Mouse (Mus musculus) ES-CJ7 (cell line): Measurements from ENCODE around the gene Cdiptos.

Experiments used
- DNase-seq: peaks from one replicate; pipeline ENCODE4 v3.0.0; 2011; ENCODE audit warnings: low read depth, low spot score

Cdiptos gene

GRCm38 (mm10) chr7:126976878-126977459, 1.1 kb upstream of the Cdiptos start:
- peak; percentile 36 for DNase-seq

DNA sequence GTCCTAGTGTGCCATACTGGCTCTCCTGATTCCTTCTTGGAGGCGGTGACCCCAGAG, 177 bp downstream of the Cdiptos start, which contains the start of gene Cdipt:
Cdipt (plus strand) TSS at position 22 of the 57 bp plus-strand sequence.
- DNase-seq, result no peak

- DNase-seq, result no peak
Observed at GRCm38 (mm10) chr7:126975493-126975892, 405 bp downstream of the Cdiptos start.

- DNase-seq, result no peak
Observed at GRCm38 (mm10) chr7:126967361-126967760, 8.5 kb downstream of the Cdiptos start.

DNA sequence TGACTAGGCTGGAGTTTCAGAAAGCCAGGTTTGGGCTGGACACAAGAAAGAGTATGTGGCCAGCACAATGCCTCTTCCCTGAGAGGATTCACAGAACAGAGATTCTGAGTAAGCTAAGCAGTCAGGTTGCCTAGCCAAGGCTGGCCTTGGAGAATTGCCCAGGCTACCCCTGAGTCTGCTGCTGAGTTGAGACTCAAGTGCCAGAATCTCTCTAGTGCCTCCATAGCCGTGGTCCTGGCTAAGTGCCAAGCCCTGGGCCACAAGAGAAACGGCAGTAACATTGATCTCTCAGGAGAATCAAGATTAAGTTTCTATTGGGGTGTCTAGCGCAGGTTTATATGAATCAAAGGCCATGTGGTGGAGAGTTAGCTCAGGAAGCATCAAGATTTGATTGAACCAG, 10.3 kb downstream of the Cdiptos start:
- no peak for DNase-seq

DNA sequence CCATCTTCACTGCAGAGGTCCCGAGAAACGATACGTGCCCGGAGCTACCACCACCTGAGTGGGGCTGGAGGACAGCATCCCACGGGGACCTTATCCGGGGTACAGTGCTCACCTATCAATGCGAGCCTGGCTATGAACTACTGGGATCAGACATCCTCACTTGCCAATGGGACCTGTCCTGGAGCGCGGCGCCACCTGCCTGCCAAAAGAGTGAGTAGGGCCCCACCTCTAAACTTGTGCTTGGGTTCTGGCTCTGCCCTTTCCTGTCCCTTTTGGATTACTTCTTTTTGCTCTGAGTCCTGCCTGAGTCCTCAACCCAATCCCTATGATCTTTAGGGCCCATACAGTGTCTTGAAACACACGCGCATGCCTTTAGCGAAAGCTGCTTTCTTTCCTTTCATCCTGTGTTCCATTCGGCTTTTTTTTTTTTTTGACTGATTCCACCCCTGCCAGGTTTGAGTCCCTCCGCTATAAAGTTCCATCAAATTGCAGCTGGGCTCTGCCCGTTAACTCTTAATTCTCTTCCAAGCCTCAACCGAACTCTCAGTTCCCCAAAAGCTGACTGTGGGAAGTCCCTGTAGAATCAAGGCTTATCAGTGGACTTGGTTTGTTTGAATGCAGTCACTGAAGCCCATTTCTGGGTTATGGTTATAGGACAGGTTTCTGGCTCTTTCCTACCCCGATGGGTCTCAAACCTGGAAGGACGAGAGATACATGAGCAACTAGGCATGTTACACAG, 12.2 kb downstream of the Cdiptos start:
- DNase-seq, result peak; percentile 69

GRCm38 (mm10) chr7:126961965-126962364, 13.9 kb downstream of the Cdiptos start:
- no peak for DNase-seq

DNA sequence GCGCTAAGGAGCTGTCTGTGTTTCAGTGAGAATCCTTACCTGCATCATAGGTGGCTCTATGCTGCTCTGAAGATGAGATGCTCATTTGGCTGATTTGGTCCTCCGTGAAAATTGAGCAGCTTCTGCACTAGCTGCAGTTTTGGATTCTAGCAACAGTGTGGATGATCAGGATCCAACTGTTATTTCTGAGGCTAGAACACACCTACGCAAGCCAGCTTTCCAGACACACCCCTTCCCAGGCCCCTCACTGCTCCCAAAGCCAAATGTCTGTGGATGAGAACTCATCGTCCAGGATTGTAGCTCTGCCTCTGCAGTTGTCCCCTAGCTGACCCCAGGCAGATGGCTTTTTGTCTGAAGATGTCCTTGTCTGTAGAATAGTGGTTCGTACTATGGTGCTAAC, 14.8 kb downstream of the Cdiptos start:
- no peak for DNase-seq

- DNase-seq, result no peak
Observed at GRCm38 (mm10) chr7:126959780-126960179, 16.1 kb downstream of the Cdiptos start.

DNA sequence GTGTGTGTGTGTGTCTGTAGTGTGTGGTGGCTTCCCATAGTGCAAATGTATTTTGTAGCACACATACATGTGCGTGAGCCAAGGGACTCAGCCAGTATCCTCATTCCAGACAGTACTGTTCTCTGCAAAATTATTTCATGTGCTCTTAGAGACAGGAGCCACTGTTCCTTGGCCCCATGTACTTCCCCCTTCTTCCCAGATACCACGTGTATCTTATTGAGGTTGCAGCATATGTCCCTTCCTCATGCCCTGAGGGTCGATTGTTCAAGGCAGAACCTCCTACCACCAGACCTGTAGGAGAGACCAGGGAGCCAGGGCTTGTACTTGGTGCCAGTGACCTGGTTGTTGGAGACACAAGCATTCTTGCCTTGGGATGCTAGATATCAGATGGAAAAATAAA, 20.8 kb downstream of the Cdiptos start:
- no peak for DNase-seq

DNA sequence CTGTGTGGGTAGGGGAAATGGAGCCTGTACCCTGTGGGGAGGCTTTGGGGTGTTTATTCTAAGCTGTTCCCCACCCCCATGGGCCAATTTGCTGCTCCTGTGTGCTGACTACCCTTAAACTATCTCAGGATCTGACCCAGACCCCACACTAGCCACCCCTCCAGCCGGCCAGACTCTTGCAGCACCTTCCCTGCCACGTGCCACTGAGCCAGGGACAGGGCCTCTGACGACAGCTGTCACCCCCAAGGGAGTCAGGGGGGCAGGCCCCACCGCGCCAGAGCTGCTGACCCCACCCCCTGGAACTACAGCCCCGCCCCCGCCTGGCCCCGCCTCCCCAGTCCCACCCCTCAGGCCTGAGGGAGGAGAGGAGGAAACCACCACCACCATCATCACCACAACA, 23.3 kb downstream of the Cdiptos start:
- no peak for DNase-seq

DNA sequence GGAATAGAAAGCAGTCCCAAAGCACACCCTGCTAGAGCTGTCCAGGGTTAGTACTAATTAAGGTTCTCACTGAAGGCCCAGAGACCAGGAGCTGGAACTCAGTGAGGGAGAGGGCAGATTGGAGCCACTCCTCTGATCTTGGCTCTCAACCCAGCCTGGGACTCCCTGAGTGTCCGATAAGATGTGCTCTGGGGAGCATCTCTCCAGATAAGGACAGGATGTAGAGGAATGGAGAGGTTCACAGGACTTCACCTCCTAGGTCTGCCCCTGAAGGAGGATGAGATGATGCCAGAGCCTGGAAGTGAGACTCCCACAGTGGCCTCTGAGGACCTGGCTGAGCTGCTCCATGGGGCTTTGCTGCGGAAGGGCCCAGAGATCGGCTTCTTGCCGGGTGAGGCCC, 24.2 kb downstream of the Cdiptos start:
- no peak for DNase-seq

- DNase-seq, result no peak
Observed at GRCm38 (mm10) chr7:126950647-126951615, 25.0 kb downstream of the Cdiptos start.

- DNase-seq, result peak; percentile 89
Observed at GRCm38 (mm10) chr7:126949793-126950646, 25.9 kb downstream of the Cdiptos start, which contains the start of gene Sez6l2. TSS of gene Sez6l2 (plus strand) at chr7:126950563.

- no peak for DNase-seq
Observed at GRCm38 (mm10) chr7:126949403-126949792, 26.5 kb downstream of the Cdiptos start, which contains the start of gene Asphd1. TSS of gene Asphd1 (minus strand) at chr7:126949582.

DNA sequence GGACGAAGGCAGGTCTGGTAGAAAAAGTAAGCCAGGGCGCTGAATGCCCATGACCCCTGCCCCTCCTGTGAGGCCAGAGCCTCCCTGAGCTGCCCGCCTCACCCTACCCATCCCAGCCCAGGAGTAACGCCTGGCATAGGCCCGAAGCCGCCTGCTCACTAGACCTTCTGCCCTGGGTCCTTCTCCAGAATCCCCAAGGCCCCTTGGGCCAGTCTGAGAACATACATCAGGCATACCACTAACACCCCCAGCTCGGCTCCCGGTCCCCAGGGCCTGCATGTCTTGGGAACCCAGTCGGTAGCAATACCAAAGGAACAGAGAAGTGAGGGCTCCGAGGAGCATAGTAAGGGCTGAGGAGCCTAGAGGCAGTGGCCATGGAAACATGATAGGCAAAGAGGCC, 27.3 kb downstream of the Cdiptos start:
- DNase-seq, result no peak

DNA sequence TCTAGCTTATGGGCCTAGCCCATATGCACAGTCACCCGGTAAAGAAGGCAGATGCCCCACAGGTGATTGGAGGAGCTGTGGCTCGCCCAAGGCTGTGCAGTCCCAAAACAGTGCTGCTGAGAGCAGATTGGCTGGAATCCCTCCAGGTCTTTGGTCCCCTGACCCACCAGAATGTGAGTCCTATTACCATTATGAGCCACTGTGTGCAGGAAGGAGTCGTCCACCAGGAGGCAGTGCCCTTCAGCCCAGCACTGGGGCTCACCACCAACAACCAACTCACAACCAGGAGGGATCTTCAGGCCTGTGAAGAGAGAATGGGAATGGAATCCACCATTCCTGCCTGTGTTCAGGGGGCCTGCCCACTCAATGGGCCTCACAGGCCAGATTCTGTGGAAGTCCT, 29.4 kb downstream of the Cdiptos start:
- peak; percentile 71 for DNase-seq

DNA sequence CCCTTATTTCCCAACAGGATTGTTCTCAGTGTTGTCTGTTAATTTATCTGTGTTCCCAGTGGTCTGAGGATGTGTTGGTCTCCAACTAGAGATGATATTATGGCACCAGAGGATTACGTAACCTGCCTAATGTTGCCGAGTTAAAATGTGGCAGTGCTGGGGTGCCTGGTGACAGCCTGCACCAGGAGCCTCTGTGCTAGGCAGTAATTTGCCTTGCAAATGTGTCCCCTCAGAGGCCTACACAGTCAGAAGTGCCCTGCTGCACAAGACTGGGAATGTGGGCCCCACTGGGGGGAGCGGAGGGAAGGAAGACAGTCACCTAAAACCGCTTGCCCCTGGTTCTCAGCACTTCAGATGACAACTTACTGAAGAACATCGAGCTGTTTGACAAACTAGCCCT, 34.1 kb downstream of the Cdiptos start:
- DNase-seq, result no peak

DNA sequence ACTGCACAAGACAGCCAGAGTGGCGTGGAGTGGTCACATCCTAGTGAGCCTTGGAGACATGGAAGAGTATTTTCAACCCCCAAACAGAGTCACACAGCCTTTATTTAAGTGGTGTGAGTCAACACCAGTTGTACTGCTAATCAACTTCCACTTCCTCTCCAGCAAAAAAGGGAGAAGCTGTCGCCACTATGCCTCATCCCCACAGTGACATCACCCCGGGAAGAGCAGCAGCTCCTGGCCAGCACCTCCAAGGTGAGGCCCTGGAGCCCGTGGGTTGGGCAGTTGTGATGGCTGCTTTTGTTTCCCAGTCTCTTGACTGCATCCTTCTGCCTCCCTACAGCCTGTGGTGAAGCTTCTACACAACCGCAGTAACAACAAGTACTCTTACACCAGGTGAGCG, 34.7 kb downstream of the Cdiptos start:
- no peak for DNase-seq

- no peak for DNase-seq
Observed at GRCm38 (mm10) chr7:126932652-126933051, 43.2 kb downstream of the Cdiptos start.

GRCm38 (mm10) chr7:126929046-126929445, 46.9 kb downstream of the Cdiptos start:
- no peak for DNase-seq
